Comparison of ENCODE assay signal across 8 mouse cellular contexts in the genomic region with DNA sequence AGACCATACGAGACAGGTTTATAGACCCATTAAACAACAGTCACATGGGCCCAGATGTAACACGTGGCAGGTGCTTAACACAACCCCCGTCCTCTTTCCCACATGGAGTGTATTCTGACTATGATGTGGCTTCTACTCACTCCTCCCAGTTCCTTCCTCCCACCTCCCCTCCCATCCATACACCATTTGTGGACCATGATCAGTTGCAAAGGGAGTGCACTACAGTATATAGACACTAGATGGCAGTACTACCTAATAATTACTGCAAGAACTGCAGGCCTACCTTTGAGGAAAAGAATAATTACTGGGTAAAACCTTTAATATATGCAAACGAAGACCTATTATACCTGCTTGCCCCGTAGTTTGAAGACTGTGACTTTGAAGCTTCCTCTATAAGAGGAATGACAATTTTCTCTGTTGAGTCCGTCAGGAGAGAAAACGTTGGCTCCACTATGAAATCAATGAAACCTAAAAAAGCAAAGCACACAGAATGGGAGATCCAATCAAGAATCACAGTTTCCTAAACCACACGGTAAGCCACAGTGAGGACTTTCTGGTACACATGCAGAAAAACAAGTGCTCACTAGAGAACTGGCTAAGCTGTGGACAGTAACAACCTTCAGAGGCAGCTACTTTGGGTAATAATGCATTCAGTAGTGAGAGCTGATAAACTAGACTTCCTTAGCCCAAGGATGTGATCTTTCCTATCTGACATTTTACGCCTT.
DNase-seq lines count a peak whose midpoint lies in the region; ATAC-seq and TF ChIP-seq lines count a peak whose summit lies in the region.

No protein-coding gene starts in this region.

- intact Hi-C loops in left cerebral cortex, postnatal 25 days (cut with DNase I) = loop anchor here (1.0 kb wide), 1 partner anchor 403 kb away; no protein-coding TSS in a partner anchor

- no peak for TF ChIP-seq POLR2A in bone marrow, adult 2 months (IDR thresholded peaks at IDR 0.05; ENCODE audit: borderline replicate concordance, control insufficient read depth, low read depth, low read length)

- H3K4me2 ChIP-seq in heart, embryonic 12.5 days = no peak overlapping the region
- H3K4me2 ChIP-seq in midbrain, postnatal 0 days (ENCODE audit: low read depth, low read length, poor library complexity, severe bottlenecking) = no peak overlapping the region

- no peak for ATAC-seq in heart, embryonic 12.5 days (ENCODE audit: insufficient number of reproducible peaks, low FRiP score)
- peak; percentile 77 for ATAC-seq in inflammation-experienced regulatory T-cells, adult 6 months
- ATAC-seq in midbrain, postnatal 0 days (ENCODE audit: low FRiP score) = peak; percentile 85

- H3K36me3 ChIP-seq in heart, embryonic 12.5 days = no peaks in the 10 kb centered on the region
- H3K36me3 ChIP-seq in forebrain, embryonic 10.5 days (replicated peaks) = no peaks in the 10 kb centered on the region
- H3K36me3 ChIP-seq in midbrain, postnatal 0 days (ENCODE audit: insufficient read depth, low read length) = no peaks in the 10 kb centered on the region

- H3K27me3 ChIP-seq in heart, embryonic 12.5 days (replicated peaks) = peaks cover 12% of the 10 kb centered on the region
- no peaks in the 10 kb centered on the region for H3K27me3 ChIP-seq in forebrain, embryonic 10.5 days (ENCODE audit: poor library complexity, severe bottlenecking)
- no peaks in the 10 kb centered on the region for H3K27me3 ChIP-seq in midbrain, postnatal 0 days (ENCODE audit: insufficient read depth, low read length)

- TF ChIP-seq CTCF in bone marrow, adult 2 months (IDR thresholded peaks at IDR 0.05; ENCODE audit: control insufficient read depth, insufficient read depth, low read length) = 0 out of 2 replicates have a peak, but pooled peaks have one; percentile 23
- TF ChIP-seq CTCF in midbrain, postnatal 0 days (IDR thresholded peaks at IDR 0.05) = peak; percentile 97

- H3K9ac ChIP-seq in heart, embryonic 12.5 days = no peak overlapping the region
- no peak overlapping the region for H3K9ac ChIP-seq in midbrain, postnatal 0 days (replicated peaks; ENCODE audit: low read length, poor library complexity, severe bottlenecking)

- H3K4me3 ChIP-seq in heart, embryonic 12.5 days = no peak overlapping the region
- H3K4me3 ChIP-seq in bone marrow, adult 2 months (replicated peaks; ENCODE audit: control insufficient read depth, low read depth, low read length) = no peak overlapping the region
- H3K4me3 ChIP-seq in forebrain, embryonic 10.5 days = no peak overlapping the region
- no peak overlapping the region for H3K4me3 ChIP-seq in midbrain, postnatal 0 days (ENCODE audit: low read depth, low read length)

- H3K9me3 ChIP-seq in heart, embryonic 12.5 days (replicated peaks) = no peaks in the 10 kb centered on the region
- no peaks in the 10 kb centered on the region for H3K9me3 ChIP-seq in forebrain, embryonic 10.5 days
- no peaks in the 10 kb centered on the region for H3K9me3 ChIP-seq in midbrain, postnatal 0 days (ENCODE audit: low read length)

- H3K27ac ChIP-seq in heart, embryonic 12.5 days (ENCODE audit: poor library complexity, severe bottlenecking) = no peak overlapping the region
- H3K27ac ChIP-seq in bone marrow, adult 2 months (ENCODE audit: control insufficient read depth, insufficient read depth, low read depth, low read length, poor library complexity) = no peak overlapping the region
- H3K27ac ChIP-seq in forebrain, embryonic 10.5 days = no peak overlapping the region
- no peak overlapping the region for H3K27ac ChIP-seq in midbrain, postnatal 0 days (ENCODE audit: low read depth, low read length)

- H3K4me1 ChIP-seq in heart, embryonic 12.5 days (replicated peaks) = 0 out of 2 replicates have a peak, but pooled peaks cover 3% of the 10 kb centered on the region
- H3K4me1 ChIP-seq in bone marrow, adult 2 months (ENCODE audit: control insufficient read depth, insufficient read depth, low read length) = no peaks in the 10 kb centered on the region
- no peaks in the 10 kb centered on the region for H3K4me1 ChIP-seq in forebrain, embryonic 10.5 days
- no peaks in the 10 kb centered on the region for H3K4me1 ChIP-seq in midbrain, postnatal 0 days (ENCODE audit: insufficient read depth, low read length)

- peak; percentile 61 for DNase-seq in heart, adult 8-10 months (ENCODE audit: low spot score)
- peak; percentile 21 for DNase-seq in forebrain, embryonic 10.5 days (ENCODE audit: extremely low spot score, low spot score)
- peak; percentile 59 to 77 for DNase-seq in left cerebral cortex, postnatal 25 days (ENCODE audit: low spot score in 2 of 2)
- peak; percentile 83 for DNase-seq in midbrain, postnatal 0 days (ENCODE audit: low spot score)
- no peak for DNase-seq in gastrocnemius, postnatal 4 days (ENCODE audit: low spot score in 2 of 2)

- WGBS in heart, embryonic 12.5 days = 37% methylated on average over 9 of the region's 9 CpGs
- WGBS in bone marrow, adult 2 months = 34% methylated on average over 9 of the region's 9 CpGs
- WGBS in forebrain, embryonic 10.5 days = 50% methylated on average over 9 of the region's 9 CpGs
- 42% methylated on average over 9 of the region's 9 CpGs for WGBS in midbrain, postnatal 0 days

Comparison
In these comparisons a context has a peak if more than half of its experiments do, and no peak if none do; other contexts are left out.
1. DNase-seq: peak in heart, adult 8-10 months (single experiment), forebrain, embryonic 10.5 days (single experiment), left cerebral cortex, postnatal 25 days (2 of 2) and midbrain, postnatal 0 days (single experiment); none in gastrocnemius, postnatal 4 days (0 of 2).